Mouse (Mus musculus): ENCODE measurements around the gene Ap2a1.

Gene Ap2a1

DNA sequence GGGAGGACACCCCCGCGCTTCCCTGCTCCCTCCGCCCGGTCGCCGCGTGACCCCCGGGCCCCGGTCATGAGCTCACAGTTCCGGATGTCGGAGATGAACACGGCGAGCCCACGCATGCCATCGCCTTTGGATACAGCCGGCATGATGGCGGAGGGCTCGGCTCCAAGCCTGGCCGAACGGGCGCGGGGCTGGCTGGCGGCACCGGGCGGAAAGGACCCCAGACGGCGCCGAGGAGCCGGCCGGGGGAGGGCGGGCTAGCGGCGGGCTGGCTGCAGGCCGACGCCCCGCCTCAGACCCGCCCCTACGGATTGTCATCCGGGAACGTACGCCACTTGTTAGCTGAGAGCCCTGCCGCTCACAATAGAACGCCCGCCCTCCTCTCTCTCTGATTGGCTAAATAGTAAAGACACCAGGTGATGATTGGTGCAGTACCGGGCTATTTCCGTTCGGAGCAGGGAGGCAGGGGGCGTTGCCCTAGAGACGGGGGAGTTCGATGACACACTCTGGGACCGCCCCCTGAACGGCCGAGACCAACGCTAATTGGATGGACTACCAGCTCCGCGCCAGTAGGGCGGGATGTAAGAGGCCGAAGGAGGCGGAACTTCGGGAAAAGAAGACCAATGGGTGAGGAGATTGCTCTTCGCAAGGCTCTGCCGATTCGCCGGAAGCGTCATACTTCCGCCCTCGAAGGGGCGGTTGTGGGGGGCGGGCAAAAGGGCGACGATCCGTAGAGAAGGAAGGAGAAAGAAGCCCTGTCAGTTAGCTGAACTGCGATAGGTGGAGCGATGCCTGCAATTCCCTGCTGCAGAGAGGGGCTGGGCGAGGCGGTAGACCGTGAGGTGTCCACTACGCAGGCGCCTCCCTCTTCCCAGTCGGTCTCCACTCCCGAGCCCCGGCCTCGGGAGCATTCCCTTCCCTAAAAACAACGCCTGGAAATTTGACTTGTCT lies at the start of gene Ap2a1:
Gene Ap2a1, minus strand, starts transcription at position 293 of the 948 bp plus-strand sequence.
- DNase-seq = peak; percentile 99

DNA sequence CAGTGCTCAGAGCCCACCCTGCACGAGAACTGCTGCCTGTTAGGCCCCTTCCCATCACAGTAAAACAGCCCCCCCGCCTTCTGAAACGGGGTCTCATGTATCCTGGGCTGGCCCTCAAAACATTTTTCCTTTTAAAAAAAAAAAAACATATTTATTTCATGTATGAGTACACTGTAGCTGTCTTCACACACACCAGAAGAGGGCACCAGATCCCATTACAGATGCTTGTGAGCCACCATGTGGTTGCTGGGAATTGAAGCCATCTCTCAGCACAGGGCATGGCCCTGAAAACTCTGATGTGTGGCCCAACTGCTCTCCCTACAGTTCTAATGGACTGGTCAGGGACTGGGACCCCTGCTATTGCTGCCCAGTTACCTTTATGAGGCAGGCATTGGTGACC lies 49.0 kb upstream of the Ap2a1 start:
- no peak for DNase-seq

DNA sequence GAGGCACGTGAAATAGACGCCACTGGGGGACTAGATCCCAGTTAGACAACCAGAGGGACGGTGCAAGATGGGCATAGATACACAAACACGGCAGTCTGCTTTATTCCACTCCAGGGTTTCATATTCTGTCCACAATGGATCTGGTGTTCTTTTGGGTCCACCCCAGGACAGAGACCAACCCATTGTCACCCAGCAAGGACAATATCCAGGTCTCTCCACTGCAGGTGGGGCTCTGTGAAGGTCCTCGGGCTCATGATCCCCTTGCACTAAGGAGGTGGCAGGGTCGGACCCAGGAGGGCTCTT lies 45.8 kb upstream of the Ap2a1 start:
- DNase-seq = no peak

DNA sequence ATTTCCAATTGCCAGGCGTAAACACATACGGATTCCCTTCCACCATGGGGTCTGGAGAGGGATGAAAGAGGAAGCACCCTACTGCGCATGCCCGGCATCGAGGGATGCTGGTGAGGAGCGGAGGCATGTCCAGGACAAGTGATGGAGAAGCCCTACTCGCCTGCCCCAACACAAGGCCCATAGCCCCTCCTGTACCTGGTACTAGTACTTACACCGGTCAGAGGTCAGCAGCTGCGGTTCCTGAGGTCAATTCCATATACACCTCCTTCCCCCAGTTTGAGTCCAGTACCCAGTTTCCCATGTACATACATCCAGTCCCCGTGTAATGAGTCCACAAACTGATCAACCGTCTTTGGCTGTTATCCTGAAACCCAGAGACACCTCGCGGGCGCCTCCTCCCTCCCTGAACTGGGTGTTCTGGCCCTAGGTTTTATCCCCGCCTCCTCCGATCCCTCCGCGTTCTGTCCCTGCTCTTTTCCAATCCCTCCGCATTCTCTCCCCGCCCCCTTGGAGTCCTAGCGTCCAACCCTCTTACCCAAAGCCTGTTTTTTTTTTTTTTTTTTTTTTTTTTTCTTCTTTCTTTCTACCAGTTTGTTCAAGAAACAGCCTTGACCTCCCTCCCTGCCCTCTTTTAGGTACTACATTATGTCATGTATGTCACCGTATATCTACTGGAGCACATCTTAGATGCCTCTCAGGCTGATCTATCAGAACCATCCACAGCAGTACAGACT lies 45.3 kb upstream of the Ap2a1 start, which contains the start of gene Cpt1c:
Gene Cpt1c, minus strand, starts transcription at position 469 of the 734 bp plus-strand sequence.
- peak; percentile 38 for DNase-seq

DNA sequence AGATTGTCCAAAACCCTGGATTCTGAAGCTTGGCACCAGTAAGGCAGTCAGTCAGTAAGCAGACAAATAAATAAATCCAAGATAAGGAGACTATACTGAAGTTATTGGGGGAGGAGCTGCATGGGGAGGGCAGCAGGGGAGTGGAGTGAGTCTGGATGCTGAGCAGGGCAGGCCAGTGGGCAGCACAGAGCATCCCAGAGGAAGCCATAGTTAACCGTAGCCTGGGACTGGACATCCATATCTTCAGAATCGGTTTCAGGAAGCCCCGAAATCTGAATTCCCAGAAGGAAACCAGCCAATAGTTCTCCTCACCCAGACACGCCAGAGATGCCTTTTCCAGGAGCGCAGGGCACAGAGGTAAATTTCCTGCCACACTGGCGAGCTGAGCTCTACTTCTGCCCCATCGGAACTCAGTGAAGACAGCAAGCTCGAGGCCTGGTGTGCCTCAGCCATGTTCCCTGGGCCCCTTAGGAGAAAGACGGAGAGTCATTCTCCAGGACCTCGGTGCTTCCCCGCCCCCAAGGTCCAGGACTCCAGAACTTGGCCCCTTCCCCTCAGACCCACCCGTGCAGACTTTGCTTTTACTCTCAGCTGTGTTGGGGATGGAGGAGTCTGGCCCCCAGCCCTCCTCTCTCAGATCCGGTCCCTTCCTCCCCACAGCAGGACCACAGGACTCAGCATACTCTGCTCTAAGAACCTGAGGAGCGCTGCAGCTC lies 44.3 kb upstream of the Ap2a1 start:
- no peak for DNase-seq

DNA sequence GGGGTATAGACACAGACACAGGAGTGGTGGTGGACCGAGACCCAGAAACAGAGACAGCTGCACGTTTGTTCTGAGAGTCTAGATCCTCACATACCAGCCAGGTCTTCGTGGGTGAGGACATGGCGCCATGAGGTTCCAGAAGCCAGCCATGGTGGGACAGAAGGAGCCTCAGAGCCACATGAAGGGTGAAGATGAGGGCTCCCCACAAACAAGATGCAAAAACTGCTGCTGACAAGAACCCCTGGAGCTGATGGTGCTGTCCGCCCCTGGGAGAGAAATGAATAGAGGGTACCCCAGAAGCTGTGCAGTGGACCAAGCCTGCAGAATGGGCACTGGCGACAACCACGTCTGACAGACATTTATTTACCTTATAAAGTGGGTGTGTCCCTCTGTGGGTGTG lies 41.8 kb upstream of the Ap2a1 start:
- DNase-seq = no peak

DNA sequence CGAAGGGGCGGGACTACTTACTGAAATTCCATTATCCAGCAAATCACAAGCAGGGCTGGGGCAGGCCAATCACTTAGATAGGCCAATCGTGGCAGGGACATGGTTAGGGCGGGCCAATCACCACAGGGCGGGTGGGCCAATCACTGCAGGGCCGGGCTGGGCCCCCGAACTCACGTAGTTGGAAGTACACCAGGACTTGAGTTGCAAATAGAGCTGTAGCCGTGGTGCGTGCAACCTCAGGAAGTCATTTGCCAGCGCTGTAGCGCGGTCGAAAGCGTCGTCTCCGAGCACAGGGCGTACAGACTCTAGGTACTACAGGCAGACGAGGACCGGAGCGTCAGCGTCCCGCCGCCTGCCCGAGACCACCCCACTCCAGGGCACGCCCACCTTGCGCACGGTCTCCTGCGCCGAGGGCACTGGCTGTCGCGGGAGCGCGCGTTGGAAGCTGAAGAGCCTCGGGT lies 41.0 kb upstream of the Ap2a1 start:
- DNase-seq = peak; percentile 78

DNA sequence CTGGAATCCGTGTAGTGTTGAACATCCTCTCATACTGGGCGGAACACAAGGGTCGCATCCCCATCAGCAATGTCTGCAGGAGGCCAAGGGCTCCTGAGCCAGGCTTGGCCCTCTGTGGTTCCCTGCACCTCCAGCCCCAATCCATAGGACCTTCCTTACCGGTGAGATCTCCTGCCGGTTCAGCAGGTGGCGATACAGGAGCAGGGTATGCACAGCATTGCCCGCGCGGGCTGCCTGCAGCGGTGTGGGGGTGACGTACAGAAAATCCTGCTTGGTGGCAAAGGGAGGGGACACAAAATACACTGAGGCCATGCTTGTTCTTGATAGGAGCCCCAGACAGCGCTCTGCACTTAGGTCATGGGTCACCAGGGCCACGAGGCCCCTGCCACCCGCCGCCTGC lies 37.3 kb upstream of the Ap2a1 start:
- DNase-seq = no peak

DNA sequence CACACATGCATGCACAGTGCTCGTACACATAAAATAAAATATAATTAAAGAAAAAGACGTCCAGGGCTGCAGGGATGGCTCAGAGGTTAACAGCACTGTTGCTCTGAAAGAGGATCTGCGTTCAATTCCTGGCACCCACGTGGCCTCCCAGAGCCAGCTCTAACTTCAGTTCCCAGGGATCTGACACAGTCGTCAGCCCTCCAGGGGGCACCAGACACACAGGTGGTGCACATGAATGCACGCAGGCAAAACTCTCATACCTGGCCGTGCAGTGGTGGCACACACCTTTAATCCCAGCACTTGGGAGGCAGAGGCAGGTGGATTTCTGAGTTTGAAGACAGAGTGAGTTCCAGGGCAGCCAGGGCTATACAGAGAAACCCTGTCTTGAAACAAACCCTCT lies 36.7 kb upstream of the Ap2a1 start:
- DNase-seq = peak; percentile 69

DNA sequence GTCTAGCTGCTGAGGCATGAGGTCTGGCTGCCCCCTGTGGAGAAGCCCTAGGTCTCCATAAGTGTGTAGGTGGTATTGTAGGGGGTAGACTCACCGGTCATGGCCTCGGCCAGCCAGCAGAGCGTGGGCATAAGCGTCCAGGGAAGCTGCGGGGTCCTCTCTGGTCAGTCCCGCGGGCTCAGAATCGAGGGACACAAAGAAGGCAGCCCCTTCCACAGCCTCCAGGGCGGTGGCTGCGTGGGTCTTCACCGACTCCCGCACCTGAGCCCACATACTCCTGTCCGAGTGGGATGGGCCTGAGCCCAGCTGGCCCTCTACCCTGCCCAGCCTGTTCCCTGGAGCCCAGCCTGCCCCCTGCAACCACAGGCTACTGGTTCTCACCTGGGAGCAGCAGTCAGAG lies 35.7 kb upstream of the Ap2a1 start:
- DNase-seq = no peak

DNA sequence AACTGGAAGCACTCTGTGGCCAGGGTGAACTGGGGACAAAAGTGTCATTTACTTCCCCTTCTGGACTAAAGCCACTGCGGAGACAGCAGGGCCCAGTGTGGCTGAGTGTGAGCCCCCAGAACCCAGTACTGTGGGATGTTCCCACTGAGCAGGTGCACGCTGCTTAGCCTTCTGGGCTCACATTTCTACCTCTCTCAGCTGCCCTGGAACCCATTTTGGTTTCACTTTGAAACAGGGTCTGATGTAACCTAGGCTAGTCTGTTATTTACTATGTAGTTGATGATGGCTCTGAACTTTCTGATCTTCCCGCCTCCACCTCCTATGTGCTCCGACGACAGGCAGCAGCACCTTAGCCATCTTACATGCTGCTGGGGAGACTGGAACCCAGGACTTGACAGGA lies 33.5 kb upstream of the Ap2a1 start:
- no peak for DNase-seq

DNA sequence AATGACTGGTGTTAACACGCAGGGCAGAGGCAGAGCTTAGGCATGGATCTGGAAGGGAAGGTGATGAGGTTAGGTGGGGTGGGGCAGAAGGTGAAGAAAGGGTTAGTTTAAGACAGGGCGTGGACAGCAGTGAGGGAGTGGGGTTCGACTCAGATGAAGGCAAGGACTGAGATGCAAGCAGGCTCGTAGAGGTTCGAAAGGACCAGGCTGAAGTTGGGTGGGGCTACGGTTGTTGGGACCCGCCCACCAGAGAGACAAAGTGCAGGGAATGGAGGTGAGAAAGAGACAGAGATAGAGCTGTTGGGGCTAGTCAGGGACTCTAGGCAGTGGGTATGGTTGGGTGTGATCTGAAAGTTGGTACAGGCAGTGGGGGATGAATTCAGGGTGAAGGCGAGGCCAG lies 33.0 kb upstream of the Ap2a1 start:
- DNase-seq = no peak

DNA sequence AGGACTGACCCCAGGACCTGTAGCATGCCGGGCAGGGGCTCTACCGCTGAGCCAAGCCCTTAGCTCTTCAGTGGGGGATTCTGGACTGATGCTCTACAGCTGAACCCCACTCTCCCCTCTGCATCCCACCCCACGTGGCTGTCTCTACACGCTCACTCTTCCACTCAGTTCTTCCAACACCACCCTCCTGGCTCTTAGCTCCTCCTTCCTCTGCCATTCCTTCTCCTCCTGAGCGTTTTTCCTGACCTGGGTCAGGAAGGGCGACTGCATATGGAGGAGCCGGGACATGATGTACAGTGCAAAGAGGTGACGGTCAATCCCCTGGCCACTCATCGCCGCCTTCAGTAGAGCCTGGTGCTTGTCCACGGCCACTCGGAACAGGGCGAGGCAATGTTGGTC lies 31.2 kb upstream of the Ap2a1 start:
- no peak for DNase-seq

DNA sequence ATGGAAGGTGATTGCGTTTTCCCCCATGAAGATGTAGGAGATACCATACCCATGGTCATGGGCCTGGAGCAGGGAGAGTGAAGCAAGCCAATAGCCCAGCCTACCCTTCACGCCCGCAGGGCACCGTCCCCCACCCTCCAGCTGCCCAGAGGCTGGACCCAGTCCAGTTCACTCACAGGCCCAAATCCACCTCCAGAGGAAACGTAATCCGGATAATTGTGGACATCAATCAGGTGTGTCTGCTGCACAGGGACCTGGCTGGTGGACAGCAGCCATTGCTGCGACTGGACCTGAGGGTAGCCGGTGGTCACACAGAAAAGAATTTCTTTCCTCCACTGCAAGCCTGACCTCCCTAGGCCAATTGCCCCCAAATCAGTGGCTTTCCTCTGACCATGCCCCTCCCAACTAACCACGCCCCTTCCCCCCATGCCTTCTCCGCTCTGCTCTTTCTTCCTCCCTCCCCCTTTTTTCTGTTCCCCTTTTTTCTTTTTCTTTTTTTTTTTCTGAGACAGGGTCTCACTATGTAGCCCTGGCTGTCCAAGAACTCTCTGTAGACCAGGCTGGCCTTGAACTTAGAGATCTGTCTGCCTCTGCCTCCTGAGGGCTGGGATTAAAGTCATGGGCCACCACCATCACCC lies 30.7 kb upstream of the Ap2a1 start:
- no peak for DNase-seq

DNA sequence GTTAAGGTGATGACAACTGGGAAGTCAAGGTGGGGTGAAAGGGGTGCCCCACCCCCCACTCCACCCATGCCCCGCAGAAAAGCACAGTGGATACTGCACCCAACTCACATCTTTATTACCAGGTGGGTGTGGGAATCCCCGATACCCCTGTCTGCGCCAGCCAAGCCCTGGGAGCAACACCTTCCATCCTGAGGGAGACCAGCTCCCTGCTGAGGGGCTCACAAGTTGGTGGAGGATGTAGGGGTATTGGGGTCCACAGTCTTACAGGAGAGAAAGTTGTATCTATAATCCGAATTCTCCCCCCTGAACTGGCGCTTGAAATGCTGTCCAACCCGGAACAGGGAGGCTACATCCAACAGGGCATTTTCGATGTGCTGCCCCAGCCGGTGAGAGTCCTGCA lies 30.0 kb upstream of the Ap2a1 start:
- DNase-seq = no peak

DNA sequence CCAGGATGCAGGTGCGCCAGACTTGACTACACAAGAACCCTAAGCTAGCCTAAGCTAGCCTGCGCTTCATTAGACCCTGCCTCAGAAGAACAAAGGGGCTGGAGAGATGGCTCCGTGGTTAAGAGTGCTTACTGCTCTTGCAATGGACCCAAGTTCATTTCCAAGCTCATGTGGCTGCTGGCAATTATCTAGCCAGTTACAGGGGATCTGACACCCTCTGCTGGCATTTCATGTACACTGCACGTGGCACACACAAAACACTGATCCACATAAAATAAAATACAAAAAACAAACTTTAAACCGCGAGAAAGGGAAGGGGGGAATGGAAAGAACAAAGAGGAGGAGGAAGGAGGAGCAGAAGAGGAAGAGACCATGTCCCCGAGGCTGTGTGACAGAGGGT lies 28.9 kb upstream of the Ap2a1 start:
- DNase-seq = peak; percentile 53

DNA sequence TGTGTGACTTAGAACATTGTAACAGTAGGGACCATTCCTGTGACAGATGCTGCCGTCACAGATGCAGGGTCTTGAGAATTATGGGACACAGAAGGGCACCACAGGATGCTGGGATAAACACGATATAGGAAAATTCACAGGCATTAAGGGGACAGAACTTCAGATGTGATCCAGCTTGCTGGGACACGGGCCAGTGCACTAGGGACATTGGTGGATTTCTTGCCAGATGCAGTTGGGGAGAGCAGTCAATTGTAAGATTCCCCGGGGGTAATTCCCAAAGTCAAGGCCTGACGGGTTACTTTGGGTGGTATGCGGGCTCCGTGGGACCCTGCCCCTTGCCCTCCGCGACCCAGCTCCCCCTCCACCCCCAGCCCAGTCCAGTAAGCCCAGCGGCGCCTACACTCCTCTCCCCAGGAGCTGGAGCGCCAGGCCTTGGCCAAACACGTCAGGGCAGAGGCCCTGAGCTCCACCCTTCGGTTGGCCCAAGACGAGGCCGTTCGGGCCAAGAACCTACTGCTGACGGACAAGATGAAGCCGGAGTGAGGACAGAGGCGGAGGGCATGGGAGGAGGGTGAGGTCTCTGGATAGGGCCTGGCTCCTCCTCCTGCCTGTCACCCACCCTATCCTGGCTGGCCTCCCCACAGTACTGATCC lies 28.0 kb upstream of the Ap2a1 start:
- DNase-seq = no peak

DNA sequence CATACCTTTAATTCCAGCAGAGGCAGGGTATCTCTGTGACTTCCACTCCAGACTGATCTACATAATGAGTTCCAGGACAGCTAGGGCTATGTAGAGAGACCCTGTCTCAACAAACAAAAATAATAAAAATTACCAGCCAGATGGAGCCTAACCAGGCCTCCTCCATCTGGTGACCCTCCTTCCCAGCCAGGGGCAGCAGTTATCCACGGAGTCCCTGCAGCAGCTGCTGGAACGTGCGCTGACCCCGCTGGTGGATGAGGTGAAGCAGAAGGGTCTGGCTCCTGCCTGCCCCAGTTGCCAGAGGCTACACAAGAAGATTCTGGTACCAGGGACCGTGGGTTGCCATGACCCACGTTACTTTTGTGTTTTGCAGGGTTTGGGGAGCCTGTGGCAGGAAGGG lies 27.0 kb upstream of the Ap2a1 start:
- DNase-seq = no peak

DNA sequence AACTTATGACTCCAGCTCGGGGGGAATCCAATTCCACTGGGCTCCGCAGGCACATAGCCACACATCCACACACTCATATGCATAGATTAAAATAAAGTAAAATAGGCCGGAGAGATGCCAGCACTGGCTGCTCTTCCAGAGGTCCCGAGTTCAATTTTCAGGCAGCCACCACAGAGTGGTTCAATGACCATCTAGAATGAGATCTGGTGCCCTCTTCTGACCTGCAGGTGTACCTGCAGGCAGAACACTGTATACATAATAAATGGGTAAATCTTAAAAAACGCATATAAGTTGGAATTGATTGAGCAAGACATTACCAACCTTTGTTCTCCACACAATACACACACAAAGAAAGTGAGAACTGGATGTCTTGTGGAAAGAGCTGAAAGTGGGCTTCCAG lies 26.3 kb upstream of the Ap2a1 start:
- no peak for DNase-seq

DNA sequence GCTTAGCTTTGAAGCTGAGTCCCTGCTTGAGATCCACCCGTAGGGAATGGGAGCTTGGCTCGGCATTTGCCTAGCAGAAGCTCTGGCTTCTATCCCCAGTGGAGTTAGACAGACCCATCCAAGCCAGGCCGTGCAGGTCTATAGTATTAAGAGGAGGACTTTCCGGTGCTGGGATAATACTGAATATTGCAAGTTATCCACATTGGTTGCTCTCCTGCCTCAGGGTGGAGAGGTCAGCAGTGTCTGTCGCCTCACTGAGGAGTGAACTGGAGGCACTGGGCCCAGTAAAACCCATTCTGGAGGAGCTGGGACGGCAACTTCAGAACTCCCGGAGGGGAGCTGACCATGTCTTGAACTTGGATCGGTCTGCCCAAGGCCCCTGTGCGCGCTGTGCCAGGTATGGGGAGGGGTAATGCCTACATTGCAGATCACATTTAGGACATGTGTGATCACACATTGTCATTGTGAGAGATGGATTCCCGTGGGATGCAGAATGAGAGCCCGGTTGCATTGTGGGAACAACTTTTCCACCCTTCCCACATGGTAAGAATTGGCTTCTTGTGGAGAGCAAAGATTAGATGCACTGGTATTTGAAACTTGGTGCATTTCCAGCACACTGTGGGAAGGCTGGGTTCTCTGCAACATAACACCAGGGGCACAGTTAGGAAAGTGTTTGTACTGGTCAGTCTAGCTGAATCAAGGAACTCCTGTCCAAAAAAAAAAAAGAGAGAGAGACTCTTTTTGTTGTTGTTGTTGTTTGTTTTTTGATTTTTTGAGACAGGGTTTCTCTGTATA lies 25.0 kb upstream of the Ap2a1 start:
- no peak for DNase-seq

DNA sequence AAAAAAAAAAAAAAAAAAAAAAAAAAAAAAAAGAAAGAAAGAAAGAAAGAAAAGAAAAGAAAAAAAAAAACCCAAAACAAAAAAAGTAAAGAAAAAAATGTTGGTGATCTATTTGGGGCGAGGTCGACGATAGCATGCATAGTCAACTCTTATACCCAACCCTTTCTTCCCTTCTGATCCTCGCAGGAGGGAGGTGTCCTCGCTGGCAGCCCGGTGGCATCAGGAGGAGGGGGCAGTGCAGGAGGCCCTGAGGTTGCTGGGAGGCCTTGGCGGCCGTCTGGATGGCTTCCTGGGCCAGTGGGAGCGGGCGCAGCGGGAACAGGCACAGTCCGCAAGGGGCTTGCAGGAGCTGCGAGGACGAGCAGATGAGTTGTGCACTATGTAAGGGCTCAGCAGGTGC lies 24.3 kb upstream of the Ap2a1 start:
- no peak for DNase-seq

Data from thymus, postnatal 4 days (tissue).